Mouse (Mus musculus): ENCODE results near the gene Dbi. TPM values are rescaled to one million over a fixed set of nuclear protein-coding genes. Genes with fewer than 3 reads are reported as not detected.

Dbi gene
- total RNA-seq, 2 experiments from 2014 or later, result 338 to 346 TPM

GRCm38 (mm10) chr1:120090880-120091570 is 29.9 kb downstream of the Dbi start:
- Histone ChIP-seq H3K27ac (no peak overlapping the region), H3K4me3 (no peak overlapping the region)
- TF ChIP-seq CTCF (conservative IDR thresholded peaks at IDR 0.05), result no peak
- DNase-seq (ENCODE audit: low spot score in 2 of 2), result no peak

GRCm38 (mm10) chr1:120089180-120089579 is 31.7 kb downstream of the Dbi start:
- H3K27ac ChIP-seq, result no peak overlapping the region
- TF ChIP-seq CTCF (conservative IDR thresholded peaks at IDR 0.05), result no peak
- H3K4me3 ChIP-seq, result no peak overlapping the region
- DNase-seq (ENCODE audit: low spot score in 2 of 2), result no peak

GRCm38 (mm10) chr1:120086644-120087043 is 34.2 kb downstream of the Dbi start:
- DNase-seq (ENCODE audit: low spot score in 2 of 2), result no peak
- Histone ChIP-seq H3K4me3 (no peak overlapping the region), H3K27ac (no peak overlapping the region)
- no peak for TF ChIP-seq CTCF (conservative IDR thresholded peaks at IDR 0.05)

- no peak overlapping the region for H3K4me3 ChIP-seq
- no peak for DNase-seq (ENCODE audit: low spot score in 2 of 2)
Observed at GRCm38 (mm10) chr1:120085696-120086095, 35.2 kb downstream of the Dbi start.

GRCm38 (mm10) chr1:120083921-120084517 is 36.9 kb downstream of the Dbi start:
- no peak for TF ChIP-seq CTCF (conservative IDR thresholded peaks at IDR 0.05)
- Histone ChIP-seq H3K27ac (no peak overlapping the region), H3K4me3 (no peak overlapping the region)
- no peak for DNase-seq (ENCODE audit: low spot score in 2 of 2)

More at GRCm38 (mm10) chr1:120085696-120086095, 35.2 kb downstream of the Dbi start:
- H3K27ac ChIP-seq, result no peak overlapping the region
- no peak for TF ChIP-seq CTCF (conservative IDR thresholded peaks at IDR 0.05)

GRCm38 (mm10) chr1:120082957-120083585 is 37.8 kb downstream of the Dbi start:
- DNase-seq (ENCODE audit: low spot score in 2 of 2), result no peak
- no peak overlapping the region for H3K27ac ChIP-seq
- no peak overlapping the region for H3K4me3 ChIP-seq
- TF ChIP-seq CTCF (conservative IDR thresholded peaks at IDR 0.05), result no peak

GRCm38 (mm10) chr1:120080632-120081031 is 40.2 kb downstream of the Dbi start:
- Histone ChIP-seq H3K4me3 (no peak overlapping the region), H3K27ac (no peak overlapping the region)
- no peak for DNase-seq (ENCODE audit: low spot score in 2 of 2)
- no peak for TF ChIP-seq CTCF (conservative IDR thresholded peaks at IDR 0.05)

- DNase-seq (ENCODE audit: low spot score in 2 of 2), result no peak
- no peak for TF ChIP-seq CTCF (conservative IDR thresholded peaks at IDR 0.05)
Observed at GRCm38 (mm10) chr1:120077746-120078410, 43.0 kb downstream of the Dbi start.

GRCm38 (mm10) chr1:120075507-120075906 is 45.4 kb downstream of the Dbi start:
- no peak for TF ChIP-seq CTCF (conservative IDR thresholded peaks at IDR 0.05)
- no peak for DNase-seq (ENCODE audit: low spot score in 2 of 2)
- Histone ChIP-seq H3K27ac (no peak overlapping the region), H3K4me3 (no peak overlapping the region)

More at GRCm38 (mm10) chr1:120077746-120078410, 43.0 kb downstream of the Dbi start:
- no peak overlapping the region for H3K4me3 ChIP-seq
- no peak overlapping the region for H3K27ac ChIP-seq

- no peak overlapping the region for H3K4me3 ChIP-seq
- no peak for DNase-seq (ENCODE audit: low spot score in 2 of 2)
- TF ChIP-seq CTCF (conservative IDR thresholded peaks at IDR 0.05), result no peak
- no peak overlapping the region for H3K27ac ChIP-seq
Observed at GRCm38 (mm10) chr1:120074931-120075330, 45.9 kb downstream of the Dbi start.

GRCm38 (mm10) chr1:120074307-120074702 is 46.6 kb downstream of the Dbi start:
- no peak overlapping the region for H3K4me3 ChIP-seq
- no peak overlapping the region for H3K27ac ChIP-seq
- no peak for DNase-seq (ENCODE audit: low spot score in 2 of 2)
- no peak for TF ChIP-seq CTCF (conservative IDR thresholded peaks at IDR 0.05)

- peak within 1 kb of the TSS; percentile 49 for H3K4me3 ChIP-seq
- H3K27ac ChIP-seq, result peak within 1 kb of the TSS; percentile 19; the same call in 1 of the 2 replicates
- no peak for TF ChIP-seq CTCF (conservative IDR thresholded peaks at IDR 0.05)
- peak in 1 of 2 experiments; percentile 20 for DNase-seq (ENCODE audit: low spot score in 2 of 2)
Observed at GRCm38 (mm10) chr1:120073519-120074306, 47.2 kb downstream of the Dbi start, which contains the start of gene Tmem37. Gene Tmem37, minus strand, starts transcription at chr1:120074074.
